In the genomic region with DNA sequence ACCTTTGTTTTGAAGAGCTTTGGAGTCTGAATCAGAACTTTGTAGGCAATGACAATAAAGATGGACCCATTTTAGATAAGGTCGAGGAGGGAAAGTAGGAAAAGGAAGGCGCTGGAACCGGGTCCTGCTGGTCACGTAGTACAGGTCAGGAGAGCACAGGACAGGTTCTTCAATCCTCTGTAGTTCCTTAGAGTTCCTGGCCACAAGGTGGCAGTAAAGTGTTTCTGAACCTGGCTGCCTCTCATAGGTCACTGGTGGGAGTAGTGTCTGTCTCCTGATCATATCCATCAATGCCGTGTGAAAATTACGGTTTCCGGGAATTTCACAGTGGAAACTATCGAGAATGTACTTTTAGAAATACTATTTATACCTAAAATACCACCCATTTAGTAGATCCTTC, we compare ENCODE assay signal across 10 mouse cellular contexts. TPM values are rescaled to one million over a fixed set of nuclear protein-coding genes. Genes with fewer than 3 reads are reported as not detected.
DNase-seq lines count a peak whose midpoint lies in the region; TF ChIP-seq lines count a peak whose summit lies in the region.
"Had no signal": no experiment of that assay in that cellular context is flagged by ENCODE, and none has a peak within 500 bp of the region (broad histone marks: within the 10 kb centered on the region; RNA-seq: fewer than 3 reads in every experiment).

No protein-coding gene starts in this region.

- peak; percentile 83 for TF ChIP-seq CTCF in left cerebral cortex, adult 2 months (IDR thresholded peaks at IDR 0.05)

- peak; percentile 79 for DNase-seq in layer of hippocampus, adult 11-12 months (ENCODE audit: low spot score)
- DNase-seq in layer of hippocampus, adult 9-10 months (ENCODE audit: low spot score): no peak
- DNase-seq in adipocyte (ENCODE audit: low spot score): peak; percentile 74
- DNase-seq in embryo, embryonic 10.5 days (ENCODE audit: low spot score): peak; percentile 85
- DNase-seq in heart, postnatal 25 days (ENCODE audit: low spot score): peak; percentile 23
- peak; percentile 59 to 63 for DNase-seq in left cerebral cortex, adult 2 months (ENCODE audit: extremely low spot score in 1 of 2, low spot score in 2 of 2)
- DNase-seq in mesoderm, embryonic 11.5 days (ENCODE audit: low read depth, low spot score): peak; percentile 75
- peak; percentile 26 for DNase-seq in telencephalon, adult 2 months (ENCODE audit: low read depth, low spot score)

- no peak overlapping the region for H3K4me3 ChIP-seq in left cerebral cortex, adult 2 months
- H3K4me3 ChIP-seq: embryonic facial prominence, embryonic 12.5 days; megakaryocyte, embryonic 14.5 days had no signal

- intact Hi-C loops in heart, postnatal 25 days (cut with DNase I): loop anchor here (1.0 kb wide), 2 partner anchors 89 to 131 kb away; no protein-coding TSS in a partner anchor
- intact Hi-C loops in left cerebral cortex, adult 2 months (cut with DNase I): loop anchor here (1.0 to 2.0 kb wide), 2 partner anchors 90 to 131 kb away; no protein-coding TSS in a partner anchor

- no peak overlapping the region for H3K27ac ChIP-seq in left cerebral cortex, adult 2 months
- H3K27ac ChIP-seq: embryonic facial prominence, embryonic 12.5 days had no signal

RNA-seq across cellular contexts. Expression of gene Dnajc8, which starts 10.5 kb away (rescaled TPM):
- 10 to 100 TPM; 49.4 to 57.1 TPM for total RNA-seq in heart, postnatal 25 days (2021)
- total RNA-seq in left cerebral cortex, adult 2 months (2021): 10 to 100 TPM; 91.4 to 92.9 TPM

RNA-seq across cellular contexts. Expression of gene Atpif1, which starts 12.4 kb away (rescaled TPM):
- 100 to 1,000 TPM; 301 to 320 TPM for total RNA-seq in heart, postnatal 25 days (2021)
- total RNA-seq in left cerebral cortex, adult 2 months (2021): 100 to 1,000 TPM; 430 to 458 TPM

RNA-seq across cellular contexts. Expression of gene Ptafr, which starts 18.0 kb away (rescaled TPM):
- 1 to 10 TPM; 1.6 to 2.1 TPM for total RNA-seq in heart, postnatal 25 days (2021)
- 1 to 10 TPM in 1 of 2 experiments, under 1 TPM in 1; 1.00 to 1.2 TPM for total RNA-seq in left cerebral cortex, adult 2 months (2021)

RNA-seq across cellular contexts. Expression of gene Sesn2, which starts 35.5 kb away (rescaled TPM):
- total RNA-seq in heart, postnatal 25 days (2021): 1 to 10 TPM; 2.5 to 3.3 TPM
- 10 to 100 TPM; 10.4 to 10.7 TPM for total RNA-seq in left cerebral cortex, adult 2 months (2021)
